Mouse (Mus musculus) embryonic fibroblast, embryonic 13.5 days (primary cell): ENCODE measurements around the gene Gpr21. TPM values are rescaled to one million over a fixed set of nuclear protein-coding genes. Genes with fewer than 3 reads are reported as not detected.

Experiments
- H3K27ac ChIP-seq: 2 replicates; pipeline ENCODE4 v1.5.1; 2012; ENCODE audit warnings: low read length, control low read depth, inconsistent platforms; ENCODE audit not compliant: insufficient read depth
- H3K4me1 ChIP-seq: 2 replicates; pipeline ENCODE4 v1.6.1; 2011; ENCODE audit warnings: low read length; ENCODE audit not compliant: control insufficient read depth, insufficient read depth
- H3K4me3 ChIP-seq: 2 replicates; pipeline ENCODE4 v1.5.1; 2011; ENCODE audit warnings: mild to moderate bottlenecking, control low read depth, low read length; ENCODE audit not compliant: insufficient read depth
- CTCF ChIP-seq: IDR thresholded peaks from 2 replicates; pipeline ENCODE4 v1.5.1; 2011; ENCODE audit warnings: mild to moderate bottlenecking, control low read depth, low read length, moderate library complexity, borderline replicate concordance; ENCODE audit not compliant: insufficient read depth
- POLR2A ChIP-seq: IDR thresholded peaks from 2 replicates; pipeline ENCODE4 v1.6.1; 2011; ENCODE audit warnings: low read depth, mild to moderate bottlenecking, control low read depth, low read length, moderate library complexity
- polyA plus RNA-seq: library from polyadenylated mRNA; stranded (reverse); fragments of >200 nt; gene quantifications from 2 replicates; pipeline ENCODE4 v1.2.4, GENCODE M21; 2011; ENCODE audit warnings: low read depth; ENCODE audit not compliant: missing spikeins, insufficient read length

The Gpr21 gene
- polyA plus RNA-seq, 1 experiment: 4.8 TPM

GRCm38 (mm10) chr2:37569888-37570287, 53.8 kb downstream of the Gpr21 start:
- TF ChIP-seq POLR2A (no peak), CTCF (no peak)
- peaks cover 13% of the 10 kb centered on the region for H3K4me1 ChIP-seq
- H3K4me3 ChIP-seq: no peak overlapping the region
- no peak overlapping the region for H3K27ac ChIP-seq

Other genes with a start within 250 kb of the Gpr21 start
- gene Olfr368, start 189.8 kb upstream of the Gpr21 start, polyA plus RNA-seq: not detected in 2 replicates
- 47.4 and 55.3 TPM in 2 replicates for gene Pdcl, start 157.0 kb upstream of the Gpr21 start, polyA plus RNA-seq
- 51.9 and 58.1 TPM in 2 replicates for gene Rc3h2, start 93.4 kb upstream of the Gpr21 start, polyA plus RNA-seq
- 10.6 and 12.1 TPM in 2 replicates for gene Zbtb26, start 73.2 kb upstream of the Gpr21 start, polyA plus RNA-seq
- gene Zbtb6, start 73.2 kb upstream of the Gpr21 start, polyA plus RNA-seq: 13.5 and 16.0 TPM in 2 replicates
- gene Rabgap1, start 73.1 kb upstream of the Gpr21 start, polyA plus RNA-seq: 63.1 and 66.7 TPM in 2 replicates
- gene Strbp, start 187.5 kb downstream of the Gpr21 start, polyA plus RNA-seq: 23.0 and 36.1 TPM in 2 replicates